Mouse (Mus musculus): Measurements from ENCODE around the gene Abca13.

Gene Abca13

GRCm38 (mm10) chr11:9669430-9669829, 477.7 kb downstream of the Abca13 start:
- no peak for DNase-seq (ENCODE audit: low spot score in 2 of 2)

- no peak for DNase-seq (ENCODE audit: low spot score in 2 of 2)
These were observed 493.2 kb downstream of the Abca13 start for GRCm38 (mm10) chr11:9684952-9685351.

GRCm38 (mm10) chr11:9705190-9705589, 513.4 kb downstream of the Abca13 start:
- no peak for DNase-seq (ENCODE audit: low spot score in 2 of 2)

GRCm38 (mm10) chr11:9727810-9728490, 536.2 kb downstream of the Abca13 start:
- no peak for DNase-seq (ENCODE audit: low spot score in 2 of 2)

- no peak for DNase-seq (ENCODE audit: low spot score in 2 of 2)
These were observed 539.6 kb downstream of the Abca13 start for GRCm38 (mm10) chr11:9731300-9731699.

Measured in frontal cortex, postnatal 10 days (tissue).